In the genomic region with DNA sequence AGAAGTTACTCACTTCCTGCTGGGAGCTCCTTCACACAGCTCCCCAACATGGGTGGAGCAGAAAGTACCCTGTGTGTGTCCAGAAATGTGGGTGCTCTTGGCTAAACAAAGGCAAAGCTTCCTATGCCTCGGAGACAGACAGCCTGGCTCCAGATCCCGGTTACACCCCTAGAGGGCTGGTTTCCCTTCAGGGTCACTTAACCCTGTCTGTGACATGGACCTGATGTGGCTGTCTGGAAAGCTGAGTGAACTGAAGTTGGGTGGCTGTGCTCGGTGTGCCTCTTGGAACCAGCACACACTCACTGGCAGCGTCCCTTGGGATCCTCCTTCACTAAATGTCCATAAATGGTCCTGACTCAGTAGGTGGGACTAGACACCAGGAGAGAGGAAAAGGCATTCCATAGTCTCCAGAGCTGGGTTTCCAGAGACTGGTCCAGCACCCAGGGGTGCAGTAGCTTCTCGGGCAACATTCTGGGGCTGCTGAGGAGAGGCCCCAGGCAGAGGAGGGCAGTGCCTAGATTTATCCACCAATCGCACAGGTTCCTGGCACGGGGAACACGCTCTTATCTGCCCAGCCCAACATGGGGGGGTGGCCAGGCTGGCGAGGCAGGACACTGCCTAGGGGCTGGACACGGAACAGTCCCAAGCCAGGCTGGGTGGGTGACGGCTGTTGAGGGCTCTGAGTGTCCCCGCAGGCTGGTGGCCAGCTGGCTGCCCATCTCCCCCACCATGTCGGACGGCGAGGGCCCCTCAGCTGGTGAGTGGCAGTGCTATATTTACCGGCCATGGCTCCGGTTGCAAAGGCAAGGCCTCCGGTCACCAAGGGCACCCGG, we compare ENCODE assay signal across 8 mouse cellular contexts. TPM values are rescaled to one million over a fixed set of nuclear protein-coding genes. Genes with fewer than 3 reads are reported as not detected.
A peak's percentile ranks its signal among the peaks of the same experiment; 100 is the strongest.
DNase-seq lines count a peak whose midpoint lies in the region; ATAC-seq and TF ChIP-seq lines count a peak whose summit lies in the region.

A gene (plus strand): TSS at position 362 of the 833 bp plus-strand sequence.

- no peak within 1 kb of the TSS for H3K4me2 ChIP-seq in liver, embryonic 12.5 days

- no peaks in the 10 kb centered on the region for H3K9me3 ChIP-seq in liver, embryonic 12.5 days (replicated peaks)

- peak within 1 kb of the TSS; percentile 94 for H3K27ac ChIP-seq in brown adipose tissue, adult 24 weeks (replicated peaks; ENCODE audit: low read depth, low read length)
- peak within 1 kb of the TSS; percentile 80 for H3K27ac ChIP-seq in kidney, adult 2 months (ENCODE audit: insufficient read depth, low read depth, low read length)
- H3K27ac ChIP-seq in liver, embryonic 12.5 days = no peak within 1 kb of the TSS
- no peak within 1 kb of the TSS for H3K27ac ChIP-seq in olfactory bulb, adult 2 months (ENCODE audit: insufficient read depth, low read depth, low read length)

- no peak for TF ChIP-seq CTCF in kidney, adult 2 months (conservative IDR thresholded peaks at IDR 0.05; ENCODE audit: insufficient read depth, insufficient read length, low read depth, low read length)
- TF ChIP-seq CTCF in olfactory bulb, adult 2 months (IDR thresholded peaks at IDR 0.05; ENCODE audit: insufficient read depth, low read depth, low read length) = no peak

- H3K4me1 ChIP-seq in brown adipose tissue, adult 24 weeks (ENCODE audit: control insufficient read depth, insufficient read depth, insufficient read length, low read length) = peaks cover 25% of the 10 kb centered on the region
- H3K4me1 ChIP-seq in kidney, adult 2 months (ENCODE audit: control insufficient read depth, insufficient read depth, low read length) = peaks cover 10% of the 10 kb centered on the region; the same call in 1 of the 2 replicates
- peaks cover 11% of the 10 kb centered on the region for H3K4me1 ChIP-seq in liver, embryonic 12.5 days
- peaks cover 2% of the 10 kb centered on the region for H3K4me1 ChIP-seq in olfactory bulb, adult 2 months (ENCODE audit: control insufficient read depth, insufficient read depth, low read length)

- no peaks in the 10 kb centered on the region for H3K36me3 ChIP-seq in kidney, adult 2 months (ENCODE audit: control insufficient read depth, insufficient read depth, low read length)
- H3K36me3 ChIP-seq in liver, embryonic 12.5 days = no peaks in the 10 kb centered on the region

- peak; percentile 43 to 69 for DNase-seq in adrenal gland, adult (ENCODE audit: inconsistent age in 2 of 2, low spot score in 1 of 2)
- peak; percentile 68 for DNase-seq in heart, adult 8-10 months (ENCODE audit: low spot score)
- peak; percentile 81 for DNase-seq in kidney, adult 2 months
- DNase-seq in cerebellum, adult 18-20 months = no peak
- DNase-seq in thymus, adult 18-20 months = no peak

- peak within 1 kb of the TSS; percentile 57 for H3K4me3 ChIP-seq in brown adipose tissue, adult 24 weeks (ENCODE audit: insufficient read depth, low read depth, low read length)
- H3K4me3 ChIP-seq in kidney, adult 2 months (ENCODE audit: insufficient read depth, low read depth, low read length) = peak within 1 kb of the TSS; percentile 53
- H3K4me3 ChIP-seq in liver, embryonic 12.5 days = no peak within 1 kb of the TSS
- H3K4me3 ChIP-seq in olfactory bulb, adult 2 months (ENCODE audit: insufficient read depth, low read depth, low read length) = peak within 1 kb of the TSS; percentile 3; the same call in 1 of the 2 replicates

- H3K9ac ChIP-seq in liver, embryonic 12.5 days = no peak within 1 kb of the TSS

- 0 out of 2 replicates have a peak, but pooled peaks have one; percentile 18 for ATAC-seq in liver, embryonic 12.5 days

- WGBS in kidney, adult 2 months = 34% methylated on average over 19 of the region's 19 CpGs
- WGBS in liver, embryonic 12.5 days (ENCODE audit: insufficient replicate concordance) = 55% methylated on average over 19 of the region's 19 CpGs
- 80% methylated on average over 19 of the region's 19 CpGs for WGBS in olfactory bulb, adult 2 months

- no peaks in the 10 kb centered on the region for H3K27me3 ChIP-seq in kidney, adult 2 months (replicated peaks; ENCODE audit: control insufficient read depth, insufficient read depth, low read length)
- no peaks in the 10 kb centered on the region for H3K27me3 ChIP-seq in liver, embryonic 12.5 days (replicated peaks)

- TF ChIP-seq POLR2A in kidney, adult 2 months (IDR thresholded peaks at IDR 0.05; ENCODE audit: low read depth, low read length) = no peak
- TF ChIP-seq POLR2A in olfactory bulb, adult 2 months (IDR thresholded peaks at IDR 0.05; ENCODE audit: insufficient read depth, low read depth, low read length) = no peak

RNA-seq across cellular contexts. Expression of the gene that starts here (rescaled TPM):
- polyA plus RNA-seq in brown adipose tissue, adult 24 weeks (2012; ENCODE audit: insufficient read depth, insufficient read length, missing spikeins) = 4.2 and 5.1 TPM in 2 replicates
- 10 to 100 TPM; 65.1 to 92.0 (median 80.7) TPM for total RNA-seq in heart, adult 8-10 months (2022)
- 14.2 TPM in 2 replicates for polyA plus RNA-seq in kidney, adult 2 months (2012; rRNA removed)
- 9.5 and 10.6 TPM in 2 replicates for polyA plus RNA-seq in liver, embryonic 12.5 days (2016; fragmentation: Nextera tagmentation; extraction: Ambion mirVana)
- not detected in 2 replicates for polyA plus RNA-seq in olfactory bulb, adult 2 months (2012; ENCODE audit: insufficient read depth, insufficient read length, low replicate concordance, missing spikeins)

Comparison
In these comparisons a context has a peak if more than half of its experiments do, and no peak if none do; other contexts are left out.
1. DNase-seq: peak in adrenal gland, adult (2 of 2), heart, adult 8-10 months (single experiment) and kidney, adult 2 months (single experiment); none in cerebellum, adult 18-20 months (0 of 2) and thymus, adult 18-20 months (0 of 2).
2. H3K27ac ChIP-seq: peak in brown adipose tissue, adult 24 weeks (single experiment) and kidney, adult 2 months (single experiment); none in liver, embryonic 12.5 days (single experiment) and olfactory bulb, adult 2 months (single experiment).